Mouse (Mus musculus): ENCODE results near the gene Rps27rt.

GRCm38 (mm10) chr9:114988029-114988428 lies 5.5 kb upstream of the Rps27rt start:
- TF ChIP-seq CTCF (IDR thresholded peaks at IDR 0.05; ENCODE audit: borderline replicate concordance, control insufficient read depth, extremely low read depth, insufficient read depth, low read length, poor library complexity): no peak
- TF ChIP-seq POLR2A (IDR thresholded peaks at IDR 0.05; ENCODE audit: control insufficient read depth, extremely low read depth, insufficient read depth, low read length, poor library complexity): no peak

Measured in thymus, adult 2 months (tissue).